Mouse (Mus musculus) c-Kit-positive CD71-negative TER-119-negative erythroid progenitor cells, embryonic 14.5 days (primary cell): ENCODE data around the gene Pnpo.
A peak's percentile ranks its signal among the peaks of the same experiment; 100 is the strongest.

Source experiments
- DNase-seq: peaks from one replicate; pipeline ENCODE4 v3.0.0-alpha.2; 2013; ENCODE audit warnings: low read depth

The Pnpo gene

DNA sequence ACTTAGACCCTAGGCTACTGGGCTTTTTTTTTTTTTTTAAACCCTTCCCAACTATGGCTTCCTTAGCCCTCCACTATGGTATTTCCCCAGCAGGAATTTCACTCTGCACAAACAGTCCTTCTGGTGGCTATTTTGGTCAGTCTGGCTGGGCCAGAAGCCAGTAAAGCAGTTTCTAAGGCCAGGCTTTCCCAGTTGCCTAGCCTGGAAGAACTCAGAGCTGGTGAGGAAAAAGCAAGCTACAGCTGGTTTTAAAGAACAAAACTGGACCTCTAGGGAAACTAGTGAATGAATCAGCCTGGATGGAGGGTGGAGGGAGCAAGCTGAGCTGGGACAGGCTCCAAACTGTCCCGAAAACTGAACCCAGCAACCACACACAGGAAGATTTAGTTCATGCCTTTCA is 26.0 kb upstream of the Pnpo start:
- no peak for DNase-seq

DNA sequence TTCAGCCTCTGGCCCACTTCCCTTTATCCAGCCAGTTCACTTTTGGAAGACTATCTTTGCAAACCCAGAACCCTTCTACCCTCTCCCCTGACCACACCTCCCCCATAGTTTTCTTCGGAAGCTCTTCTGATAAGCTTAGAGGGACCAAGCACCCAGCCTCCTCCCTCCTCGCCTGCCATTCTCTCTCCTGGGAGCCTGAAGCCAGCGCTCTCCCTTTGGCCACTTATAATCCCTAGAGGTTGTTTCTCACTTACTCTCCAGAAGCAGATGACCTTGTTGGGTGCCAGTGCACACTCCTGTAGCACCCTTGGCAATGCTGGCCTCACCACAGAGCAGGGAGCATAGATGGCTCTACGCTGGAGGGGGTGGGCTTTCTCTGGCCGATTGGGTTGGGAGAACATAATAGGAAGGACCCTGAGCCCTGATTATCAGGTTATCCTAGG is 25.5 kb upstream of the Pnpo start:
- DNase-seq = no peak

DNA sequence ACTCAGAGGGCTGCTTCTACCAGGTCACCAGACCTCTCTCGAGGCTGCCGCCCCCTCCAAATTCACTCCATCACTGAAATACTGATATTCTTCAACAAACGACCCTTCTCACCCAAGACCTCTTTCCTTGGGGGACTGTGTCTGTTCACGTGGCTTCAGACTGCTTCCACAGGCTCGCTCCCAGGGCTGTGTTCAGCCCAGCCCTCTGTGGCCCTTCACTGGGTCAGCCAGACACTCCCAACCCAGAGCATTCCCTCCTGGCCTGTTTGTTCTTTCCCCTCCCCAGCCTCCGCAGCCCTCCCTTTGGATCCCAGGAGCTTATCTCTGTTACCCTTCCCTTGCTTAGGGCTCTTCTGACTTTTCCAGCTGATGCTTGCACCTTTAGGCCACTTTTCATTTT is 24.7 kb upstream of the Pnpo start:
- no peak for DNase-seq

DNA sequence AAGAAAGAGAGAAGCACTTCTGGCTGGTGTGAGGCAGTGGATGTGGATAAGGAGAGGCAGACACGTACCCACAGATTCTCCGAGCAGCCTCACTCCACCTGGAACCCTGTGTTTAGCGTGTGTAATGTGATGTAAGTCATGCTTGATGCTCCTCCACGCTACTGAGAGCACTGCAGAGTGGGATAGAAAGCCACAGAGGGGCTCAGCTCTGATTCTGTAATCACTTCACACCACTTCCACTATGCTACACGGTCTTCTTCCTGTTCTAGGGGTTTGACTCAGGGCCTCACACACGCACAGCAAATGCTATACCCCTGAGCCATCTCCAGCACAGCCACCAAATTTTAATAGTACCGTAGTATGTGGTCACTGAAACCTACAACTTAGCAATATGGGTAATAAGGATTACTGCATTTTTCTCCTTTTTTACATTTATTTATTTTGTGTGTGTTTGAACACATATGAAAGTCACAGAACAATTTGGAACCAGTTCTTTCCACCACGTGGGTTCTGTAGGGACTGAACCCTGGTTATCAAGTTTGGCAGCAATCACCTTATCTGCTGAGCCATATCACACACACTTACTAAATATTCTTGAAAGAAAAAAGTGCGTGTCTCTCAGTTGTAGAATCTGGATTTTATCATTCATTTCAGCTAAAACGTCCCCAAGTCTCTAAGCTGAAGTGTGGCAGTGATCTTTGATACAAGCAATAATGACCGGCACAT is 23.9 kb upstream of the Pnpo start:
- DNase-seq = no peak

DNA sequence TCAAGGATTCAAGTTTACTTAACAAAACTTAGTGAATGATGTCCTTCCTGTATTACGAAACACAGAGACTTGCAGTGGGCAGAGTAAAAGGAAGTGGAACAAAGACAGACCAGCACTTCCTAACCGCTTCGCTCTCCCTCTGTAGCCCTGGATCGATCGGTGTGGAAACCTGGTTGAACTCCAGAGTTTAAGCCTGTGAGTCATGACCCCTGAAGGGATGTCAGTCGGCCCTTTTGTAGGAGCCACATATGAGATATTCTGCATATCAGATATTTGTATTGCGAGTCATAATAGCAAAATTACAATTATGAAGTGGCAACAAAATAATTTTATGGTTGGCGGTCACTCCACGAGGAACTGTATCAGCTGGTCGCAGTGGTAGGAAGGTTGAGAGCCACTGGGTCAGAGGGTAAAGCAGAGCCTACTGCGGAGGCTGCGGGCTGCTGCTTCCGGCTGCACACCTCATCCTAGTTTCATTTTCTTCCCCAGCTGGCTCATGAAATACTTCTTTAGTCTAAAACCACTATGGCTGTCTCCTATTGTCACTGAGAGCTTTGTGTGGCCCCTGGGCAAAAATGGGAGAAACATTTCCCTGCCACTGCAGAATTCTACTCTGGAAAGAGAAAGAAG is 23.2 kb upstream of the Pnpo start:
- peak; percentile 56 for DNase-seq

DNA sequence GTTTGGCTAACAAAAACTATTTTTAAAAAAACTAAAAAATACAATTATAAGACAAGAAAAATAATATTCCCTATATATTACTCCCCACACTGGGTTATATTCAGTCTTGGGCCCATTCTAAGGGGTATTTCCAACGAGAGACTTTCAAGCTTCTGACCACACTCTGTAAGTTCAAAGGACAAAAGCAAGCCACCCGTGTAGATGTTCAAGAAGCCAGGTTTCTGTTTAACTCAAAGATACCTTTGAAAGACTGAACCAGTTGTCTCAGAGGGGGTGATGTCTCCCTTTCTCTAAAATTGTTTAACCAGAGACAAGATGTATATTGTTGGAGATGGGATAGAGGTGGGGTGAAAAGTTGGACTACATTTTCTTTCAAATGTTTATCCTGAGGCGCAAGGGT is 22.4 kb upstream of the Pnpo start:
- no peak for DNase-seq

DNA sequence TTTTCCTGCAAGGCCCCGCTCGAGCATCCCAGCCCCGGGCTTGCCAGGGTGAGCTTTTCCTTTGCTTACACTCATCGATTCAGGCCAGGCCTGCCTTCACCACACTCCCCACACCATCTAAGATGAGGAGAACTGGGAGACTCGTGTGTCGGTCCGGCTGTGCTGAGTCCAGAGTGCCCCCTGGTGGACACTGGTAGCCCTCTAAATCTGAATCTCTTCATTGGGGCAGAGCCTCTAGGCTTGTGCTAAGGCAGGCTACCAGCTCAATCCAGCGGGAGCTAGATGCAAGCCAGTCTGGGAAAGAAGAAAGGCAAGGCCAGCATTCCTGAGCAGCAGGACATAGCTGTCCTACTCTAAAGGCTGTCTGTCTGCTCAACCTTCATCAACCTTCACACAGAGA is 19.8 kb upstream of the Pnpo start:
- peak; percentile 71 for DNase-seq

DNA sequence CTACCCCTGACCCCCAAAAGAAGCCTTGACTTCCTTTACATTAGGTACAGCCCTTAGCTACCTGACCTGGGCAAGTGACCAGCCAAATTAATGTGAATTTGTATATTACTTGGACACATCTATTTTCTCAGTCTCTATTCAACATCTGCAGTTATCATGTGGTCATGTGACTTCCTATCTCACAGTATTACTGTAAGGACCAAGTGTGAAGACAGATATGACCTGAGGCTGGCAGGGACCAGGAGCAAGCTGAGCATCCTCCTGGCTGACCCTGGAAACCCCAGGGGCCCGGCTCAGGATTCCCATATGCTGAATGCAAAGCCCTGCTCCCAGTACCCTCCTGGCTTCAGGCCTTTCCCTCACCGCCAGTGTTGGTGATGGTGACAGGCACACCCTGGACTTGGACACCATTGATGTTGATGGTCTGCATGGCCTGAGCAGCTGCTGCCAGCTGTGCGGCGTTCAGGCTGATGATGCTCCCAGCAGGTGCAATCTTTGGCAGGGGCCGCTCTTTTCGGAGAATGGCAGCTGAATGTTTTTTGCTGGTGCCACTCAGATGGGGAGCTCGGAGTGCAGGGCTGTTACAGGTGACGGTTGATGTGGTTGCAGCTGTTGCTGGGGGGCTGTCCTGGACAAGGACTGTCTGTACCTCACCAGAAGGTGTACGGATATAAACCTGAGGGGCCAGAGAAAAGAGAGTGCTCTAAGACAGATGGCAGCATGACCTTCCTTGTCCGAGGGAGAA is 13.4 kb upstream of the Pnpo start:
- DNase-seq = no peak

DNA sequence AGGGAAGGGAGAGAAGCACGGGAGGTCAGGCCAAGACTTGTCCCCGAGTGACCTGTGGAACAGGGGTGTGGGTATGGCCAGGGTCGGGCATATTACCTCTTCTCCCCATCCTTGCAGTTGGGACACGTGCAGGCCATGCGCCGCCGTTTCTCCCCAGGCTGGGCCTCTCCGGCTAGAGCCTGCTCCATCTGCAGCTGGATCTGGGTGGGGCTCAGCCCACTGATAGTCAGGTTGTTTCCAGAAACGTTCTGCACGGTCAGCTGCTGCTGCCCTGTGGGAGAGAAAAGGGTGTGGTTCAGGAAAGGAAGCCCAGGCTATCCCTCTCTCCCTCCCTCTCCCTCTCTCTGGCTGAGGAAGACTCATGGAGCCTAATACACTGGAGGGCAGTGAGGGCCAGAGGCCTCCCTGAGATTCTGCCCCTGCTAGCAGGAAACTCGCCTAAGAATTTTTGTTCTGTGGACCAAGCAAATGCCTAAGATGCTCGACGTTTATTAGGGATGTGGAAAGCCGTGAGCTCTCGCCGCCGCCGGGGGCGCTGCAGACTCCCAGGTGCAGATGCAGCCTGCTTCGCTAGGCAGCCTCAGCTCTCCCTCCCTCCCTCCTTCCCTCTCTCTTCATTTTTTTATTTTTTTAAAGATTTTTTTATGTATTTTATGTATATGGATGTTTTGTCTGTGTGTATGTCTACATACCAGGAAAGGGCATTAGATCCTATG is 12.4 kb upstream of the Pnpo start:
- no peak for DNase-seq

DNA sequence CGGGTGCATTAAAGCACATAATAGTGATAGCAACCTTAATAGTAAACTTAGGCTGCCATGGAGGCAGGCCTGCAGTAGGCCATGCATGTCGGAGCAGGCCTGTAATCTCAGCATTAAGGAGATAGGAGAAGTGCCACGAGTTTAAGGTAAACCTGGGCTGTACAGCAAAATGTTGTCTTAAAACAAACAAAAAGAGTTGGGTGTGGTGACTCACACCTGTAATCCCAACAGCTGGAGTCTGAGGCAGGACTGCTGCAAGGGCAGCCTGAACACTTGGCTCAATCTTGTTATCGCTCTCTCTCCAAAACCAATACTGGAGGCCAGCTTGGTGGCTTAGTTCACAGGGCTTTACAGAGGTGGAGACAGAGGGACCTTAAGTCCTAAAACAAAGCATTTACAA is 11.3 kb upstream of the Pnpo start:
- DNase-seq = no peak

DNA sequence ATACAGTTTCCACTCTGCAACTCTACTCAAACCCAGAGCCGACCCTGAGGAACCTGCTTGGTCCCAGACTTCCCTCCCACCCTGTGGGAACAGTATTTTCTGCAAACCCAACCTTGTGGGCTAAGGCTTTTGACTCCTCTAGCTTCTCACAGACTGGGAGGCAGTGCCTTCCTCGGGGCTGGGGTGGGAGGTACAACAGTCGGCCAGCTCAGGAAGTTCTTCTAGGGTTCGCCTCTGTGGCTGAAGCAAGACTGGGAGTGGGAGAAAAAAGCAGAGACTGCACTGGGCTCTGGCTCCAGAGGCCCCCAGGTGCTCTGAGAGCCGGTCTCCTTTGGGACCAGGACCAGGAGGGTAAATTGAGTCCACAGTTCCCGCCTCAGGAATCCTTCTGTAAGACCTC is 9.1 kb upstream of the Pnpo start:
- DNase-seq = no peak

DNA sequence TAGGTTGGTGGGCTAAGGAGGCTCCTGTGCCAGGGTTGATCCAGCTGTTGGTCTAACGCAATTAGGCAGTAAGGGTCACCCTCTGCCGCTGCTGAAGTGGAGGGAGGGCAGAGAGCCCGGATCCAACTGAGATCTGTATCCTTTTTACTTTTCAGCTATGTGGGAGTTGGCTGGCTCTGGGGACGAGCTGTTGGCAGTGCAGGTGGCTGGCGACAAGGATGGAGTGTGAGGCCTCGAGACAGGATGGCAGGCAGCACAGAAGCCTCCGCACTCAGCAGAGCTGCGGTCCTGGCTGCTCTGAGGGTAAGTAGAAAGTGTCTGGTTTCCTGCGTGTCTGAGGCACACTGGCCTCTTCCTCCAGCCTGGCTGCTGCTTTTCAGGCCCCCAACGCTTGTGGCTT is 8.6 kb upstream of the Pnpo start:
- no peak for DNase-seq

DNA sequence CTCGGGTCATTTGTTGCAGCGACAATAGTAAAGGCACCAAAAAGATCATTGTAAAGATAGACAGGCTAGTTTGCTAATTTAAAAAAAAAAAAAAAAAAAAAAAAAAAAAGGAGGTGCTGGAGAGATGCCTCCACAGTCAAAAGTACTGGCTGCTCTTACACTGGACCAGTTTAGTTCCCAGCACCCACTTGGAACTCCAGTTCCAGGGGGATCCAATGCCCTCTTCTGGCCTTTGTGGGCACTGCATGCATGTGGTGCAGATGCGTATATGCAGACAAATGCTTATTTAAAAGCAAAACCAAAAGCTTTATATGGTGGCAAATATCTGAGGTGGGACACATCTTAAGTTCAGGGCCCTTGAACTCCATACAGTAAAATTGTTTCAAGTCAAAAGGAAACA is 7.0 kb upstream of the Pnpo start:
- DNase-seq = no peak

DNA sequence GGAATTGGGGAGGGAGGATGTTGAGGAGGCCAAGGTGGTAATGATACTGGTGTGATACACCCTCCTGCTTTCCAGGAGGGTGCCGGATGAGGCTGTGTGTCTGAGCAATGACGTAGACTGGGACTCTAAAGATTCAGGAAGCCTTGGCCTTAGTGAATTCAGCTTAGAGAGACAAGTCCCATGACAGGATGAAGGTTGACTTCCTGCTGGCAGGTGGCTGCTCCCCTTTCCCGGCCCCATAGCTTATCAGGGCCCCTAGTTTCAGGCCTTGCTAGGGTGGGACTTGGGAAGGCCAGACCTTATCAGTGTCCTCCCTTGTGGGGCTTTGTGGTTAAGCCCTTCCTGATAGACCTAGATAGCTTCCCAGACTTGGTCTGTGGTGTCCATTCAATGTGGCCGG is 4.1 kb upstream of the Pnpo start:
- DNase-seq = no peak

DNA sequence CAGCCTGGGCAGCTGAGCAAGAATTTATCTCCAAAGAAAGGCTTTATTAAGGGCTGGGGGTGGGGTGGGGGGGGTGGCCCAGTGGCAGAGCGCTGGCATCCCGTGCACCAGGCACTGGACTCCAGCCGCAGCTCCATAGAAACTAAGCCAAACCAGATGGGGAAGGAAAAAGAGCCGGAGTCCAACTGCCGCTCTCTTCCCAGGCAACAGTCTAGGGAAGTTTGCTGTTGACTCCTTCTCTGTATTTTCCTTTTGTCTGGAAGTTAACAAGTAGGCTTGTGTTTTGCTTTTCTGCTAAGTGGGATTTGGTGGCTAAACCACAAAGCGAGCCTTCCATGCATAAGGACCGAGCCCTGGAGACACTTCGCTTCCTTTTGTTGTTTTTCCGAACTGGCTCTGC is 2.7 kb upstream of the Pnpo start:
- no peak for DNase-seq

DNA sequence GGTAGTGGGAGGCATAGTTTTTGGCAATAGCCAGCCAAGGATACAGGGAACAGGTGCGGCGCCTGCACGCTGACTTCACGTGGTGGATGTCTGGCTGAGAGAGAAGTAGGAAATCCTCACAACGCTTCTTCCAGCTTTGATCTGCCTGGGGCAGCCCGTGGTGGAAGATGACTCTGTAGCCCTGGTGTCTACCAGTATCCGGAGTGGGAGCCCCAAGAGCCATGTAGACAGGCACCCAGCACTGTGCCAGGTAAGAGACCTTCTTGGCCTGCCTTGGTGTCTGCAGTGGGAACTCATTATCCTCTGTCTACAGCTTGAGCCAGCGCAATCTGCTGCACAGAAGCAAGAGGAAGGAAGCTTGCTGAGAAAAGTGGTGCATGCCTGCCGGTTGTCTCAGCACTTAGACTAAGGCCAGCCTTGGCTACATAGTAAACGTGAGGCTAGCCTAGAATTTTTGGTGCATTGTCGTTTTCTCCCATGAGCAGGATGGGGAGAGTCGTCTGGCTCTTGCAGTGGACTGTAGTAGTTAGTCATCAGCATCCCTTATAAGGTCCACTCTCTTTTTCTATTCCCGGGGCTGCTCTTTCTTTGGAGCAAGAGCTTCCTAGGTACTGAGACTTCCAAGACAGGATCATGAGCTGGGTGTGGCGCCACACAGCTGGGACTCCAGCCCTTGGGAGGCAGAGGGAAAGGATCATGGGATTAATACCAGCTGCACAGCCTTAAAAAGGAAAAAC is 1.2 kb upstream of the Pnpo start:
- DNase-seq = no peak

DNA sequence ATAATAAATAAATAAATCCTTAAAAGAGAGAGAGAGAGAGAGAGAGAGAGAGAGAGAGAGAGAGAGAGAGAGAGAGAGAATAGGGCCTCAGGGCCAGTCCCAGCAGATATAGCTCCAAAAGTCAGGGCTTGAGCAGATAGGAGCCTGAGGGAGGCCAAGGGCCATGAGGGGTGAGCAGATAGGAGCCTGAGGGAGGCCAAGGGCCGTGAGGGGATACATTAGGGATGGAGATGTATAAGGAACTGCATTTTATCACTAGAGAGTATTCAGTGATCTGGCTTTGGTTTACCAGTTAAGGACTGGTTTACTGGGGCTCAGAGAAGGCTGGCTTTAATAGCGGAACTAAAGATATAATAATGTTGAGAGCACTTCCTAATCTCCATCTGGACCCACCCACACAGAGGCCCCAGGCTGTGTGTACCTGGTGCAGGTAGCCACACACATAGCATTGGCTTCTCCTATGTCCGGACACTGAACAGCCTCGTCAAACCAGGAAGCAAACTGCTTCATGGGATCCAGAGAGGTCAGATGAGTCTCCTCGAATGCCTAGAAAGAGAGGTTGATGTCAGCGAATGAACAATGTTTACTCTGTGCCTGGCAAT is 1.7 kb downstream of the Pnpo start:
- no peak for DNase-seq

DNA sequence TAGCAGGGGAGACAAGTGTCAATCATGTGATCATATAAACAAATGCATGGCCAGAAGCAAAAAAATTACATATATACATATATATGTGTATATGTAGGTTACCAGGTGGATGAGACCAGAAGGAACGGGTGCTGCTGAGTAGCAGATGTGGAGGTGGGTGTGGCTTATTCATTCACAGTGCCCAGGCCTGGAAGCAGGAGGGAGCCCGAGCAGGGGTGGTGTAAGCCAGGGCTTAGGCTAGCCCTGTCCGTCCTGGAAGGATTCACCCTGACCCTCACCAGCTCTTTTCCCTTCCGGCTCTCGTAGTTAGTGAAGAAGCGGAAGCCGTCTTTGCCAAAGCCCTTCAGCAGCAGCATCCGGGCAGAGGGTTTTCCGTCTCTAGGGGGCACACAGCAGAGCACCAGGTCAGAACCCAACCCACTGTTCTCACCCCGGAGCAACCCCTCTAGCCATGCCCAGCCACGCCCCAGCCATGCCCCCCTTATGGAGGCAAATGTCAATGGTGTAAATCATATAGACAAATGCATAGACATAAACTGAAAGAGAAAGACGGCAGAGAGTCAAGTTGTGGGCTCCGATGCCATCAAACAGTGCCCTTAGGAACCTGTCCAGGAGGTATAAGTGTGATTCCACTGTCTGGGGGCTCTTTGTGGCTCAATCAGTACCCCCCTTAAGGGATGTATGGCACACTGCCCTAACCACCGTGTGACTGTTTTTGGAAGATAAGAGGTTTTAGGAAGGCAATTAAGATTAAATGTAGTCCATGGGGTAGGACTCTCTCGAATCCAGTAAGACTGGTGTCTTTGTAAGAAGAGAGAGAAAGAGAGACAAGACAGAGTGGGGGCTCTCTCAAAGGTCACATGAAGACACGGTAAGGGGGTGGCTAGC is 3.0 kb downstream of the Pnpo start:
- no peak for DNase-seq

DNA sequence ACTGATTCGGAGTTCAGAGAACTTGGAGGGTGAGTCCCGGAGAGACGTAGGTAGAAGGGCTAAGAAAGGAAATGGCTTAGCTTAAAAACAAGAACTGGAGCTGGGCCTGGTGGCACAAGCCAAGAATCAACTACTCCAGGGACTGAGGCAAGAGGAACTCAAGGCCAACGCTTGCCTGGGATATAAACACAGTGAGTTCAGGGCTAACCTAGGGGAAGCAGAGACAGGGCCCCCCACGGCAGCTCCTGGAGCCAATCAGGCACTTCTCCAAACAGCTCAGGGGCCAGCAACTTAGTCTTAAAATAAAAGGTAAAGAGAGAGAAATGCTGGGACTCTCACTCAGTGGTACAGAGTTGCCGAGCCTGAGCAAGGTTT is 5.4 kb downstream of the Pnpo start:
- DNase-seq = no peak

DNA sequence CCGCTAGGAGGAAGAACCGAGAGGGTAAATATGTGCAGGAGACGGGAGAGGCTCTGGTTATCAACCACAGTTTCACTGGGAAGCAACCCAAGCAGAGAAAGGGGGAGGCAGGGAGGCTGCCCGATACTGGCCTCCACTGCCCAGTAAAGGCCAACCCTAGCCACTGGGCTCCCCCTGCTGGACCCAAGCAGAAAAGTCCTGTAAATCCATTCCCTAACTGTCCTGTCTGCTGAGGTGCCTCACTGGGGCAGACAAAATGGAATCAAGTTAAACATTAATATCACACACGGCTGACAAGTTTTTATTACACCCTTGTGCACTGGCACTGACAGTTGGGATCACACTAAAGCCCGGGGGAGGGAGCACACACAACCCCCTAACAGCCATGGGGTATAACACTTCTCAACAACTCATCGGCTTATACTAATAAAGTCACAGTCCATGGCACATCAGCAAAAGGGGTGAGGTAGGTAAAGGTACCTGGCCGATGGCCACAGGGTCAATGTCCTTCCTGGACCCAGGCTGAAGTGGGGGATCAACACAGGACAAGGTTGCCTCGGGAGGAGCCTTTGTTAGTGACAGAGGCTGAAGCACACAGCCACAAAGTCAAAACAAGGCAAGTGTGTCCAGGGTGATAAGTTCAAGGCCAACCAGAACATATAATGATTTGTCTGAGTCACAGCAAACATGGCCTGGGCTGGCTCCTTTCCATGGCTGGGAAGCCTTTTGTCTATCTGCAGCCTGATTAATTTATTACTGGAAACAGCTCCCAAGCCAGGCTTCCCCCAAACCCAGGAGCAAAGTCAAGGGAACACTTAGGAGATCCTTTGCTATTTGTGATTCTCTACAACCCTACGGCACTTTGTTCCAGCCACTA is 6.0 kb downstream of the Pnpo start:
- DNase-seq = no peak
